Mouse (Mus musculus) stomach, postnatal 0 days (tissue): ENCODE results near the gene Nudt4.

Source experiments
- CTCF ChIP-seq: IDR thresholded peaks from 2 replicates; pipeline ENCODE4 v1.5.1; 2016; ENCODE audit warnings: antibody characterized with exemption, low read depth, mild to moderate bottlenecking, moderate library complexity
- EP300 ChIP-seq: optimal IDR thresholded peaks from 2 replicates; pipeline ENCODE3; 2016; ENCODE audit warnings: antibody characterized with exemption

DNA sequence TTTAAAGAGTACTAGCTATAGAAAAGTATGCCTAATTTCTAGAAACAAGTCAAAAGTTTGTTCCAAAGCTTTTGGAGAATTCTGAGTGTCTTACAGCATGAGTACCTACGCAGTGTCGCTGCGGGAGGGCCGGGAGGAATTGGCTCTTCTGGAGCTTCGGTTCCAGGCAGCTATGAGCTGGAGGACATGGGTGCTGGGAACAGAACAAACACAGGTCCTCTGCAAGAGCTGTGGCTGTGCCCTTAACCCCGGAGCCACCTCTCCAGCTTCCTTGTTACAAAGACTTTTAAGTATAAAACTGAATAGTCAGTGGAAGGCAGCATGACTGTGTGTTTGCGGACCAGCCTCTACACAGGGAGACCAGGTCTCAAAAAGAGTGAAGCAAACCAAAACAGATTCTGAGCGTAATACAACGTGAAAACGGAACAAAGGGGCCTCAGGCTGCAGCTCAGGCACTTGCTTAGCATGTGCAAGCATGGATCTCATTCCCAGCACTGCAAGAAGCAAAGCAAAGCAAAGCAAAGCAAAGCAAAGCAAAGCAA is 12.0 kb upstream of the Nudt4 start:
- TF ChIP-seq CTCF (no peak), EP300 (no peak)
